Mouse (Mus musculus) erythroblast, embryonic 14.5 days (primary cell): Measurements from ENCODE around the gene Shf.

Experiments used
- GATA1 ChIP-seq: IDR thresholded peaks from 2 replicates; pipeline ENCODE4 v1.6.1; 2012; ENCODE audit warnings: low read length, inconsistent platforms, mixed read lengths
- TAL1 ChIP-seq: IDR thresholded peaks from 3 replicates; pipeline ENCODE4 v1.6.1; 2012; ENCODE audit warnings: low read length, inconsistent platforms, mixed read lengths

DNA sequence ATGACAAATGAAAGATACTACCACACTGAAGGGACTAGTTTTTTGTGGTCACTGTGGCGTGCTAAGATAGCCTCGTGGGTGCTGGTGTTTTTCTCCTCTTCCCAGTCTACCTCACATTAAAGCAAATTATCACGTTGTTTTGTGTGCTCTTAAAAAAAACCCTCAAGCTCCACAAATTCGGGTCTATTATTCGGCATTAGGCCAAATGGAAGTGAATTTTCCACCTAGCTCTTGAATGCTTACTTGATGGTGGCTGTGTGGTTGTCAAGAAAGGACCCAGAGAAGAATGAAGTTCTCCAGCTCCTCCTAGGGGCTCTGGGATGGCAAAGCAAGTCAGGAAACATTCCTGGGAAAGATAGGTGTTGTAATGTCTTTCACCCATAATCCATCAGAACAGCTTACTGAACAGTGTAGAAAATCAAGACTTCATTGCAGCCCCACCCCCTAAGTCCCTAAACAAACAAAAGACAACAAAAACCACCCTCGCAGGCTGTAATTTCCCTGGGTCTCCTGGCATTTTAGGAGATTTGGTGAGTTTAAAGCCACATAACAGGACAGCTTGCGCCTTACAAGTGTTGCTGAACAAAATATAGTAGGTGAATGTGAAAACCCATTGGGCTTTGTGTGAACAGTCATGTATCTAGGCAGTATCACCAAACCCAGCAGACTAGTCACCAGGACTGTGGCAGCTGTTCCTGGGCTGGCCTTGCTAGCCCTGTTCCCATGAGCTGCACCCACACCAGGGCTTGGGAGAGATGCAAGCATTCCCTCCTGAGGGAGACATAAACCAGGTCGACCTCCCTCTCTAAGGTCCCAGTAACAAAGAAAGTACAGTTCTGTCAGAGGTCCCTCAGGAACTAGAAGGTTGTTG is 9.7 kb upstream of the Shf start:
- TF ChIP-seq GATA1 (no peak), TAL1 (no peak)
